Mouse (Mus musculus): ENCODE measurements at regions not wholly inside any gene's neighbourhood (a gene's known extent, or its start where the extent isn't known, plus 50 kb on each side); places are given as distances from the start of the nearest gene placed in this dataset.

GRCm38 (mm10) chr2:128337192-128337591 lies 211.4 kb downstream of the Bcl2l11 start:
- no peak overlapping the region for H3K9ac ChIP-seq (replicated peaks)
- H3K27ac ChIP-seq, result no peak overlapping the region
- no peak for DNase-seq (ENCODE audit: low read depth in 3 of 3, low spot score in 3 of 3)

GRCm38 (mm10) chr2:128337791-128338190 lies 212.0 kb downstream of the Bcl2l11 start:
- DNase-seq (ENCODE audit: low read depth in 3 of 3, low spot score in 3 of 3) (no peak), ATAC-seq (ENCODE audit: insufficient read depth) (no peak)
- Histone ChIP-seq H3K4me3 (ENCODE audit: insufficient read depth in 1 of 2, low read depth in 2 of 2, low read length in 2 of 2) (no peak overlapping the region), H3K9ac (replicated peaks) (no peak overlapping the region), H3K27ac (no peak overlapping the region), H3K4me2 (ENCODE audit: low read depth) (no peak overlapping the region), H3K9me3 (ENCODE audit: control insufficient read depth, low read length) (no peaks in the 10 kb centered on the region), H3K36me3 (replicated peaks; ENCODE audit: control insufficient read depth, insufficient read depth, low read depth) (no peaks in the 10 kb centered on the region), H3K27me3 (ENCODE audit: control insufficient read depth, insufficient read depth, low read length) (no peaks in the 10 kb centered on the region), H3K4me1 (replicated peaks; ENCODE audit: control insufficient read depth in 2 of 2, insufficient read depth in 2 of 2, low read length in 1 of 2) (peaks cover 0 to 20% of the 10 kb centered on the region in 2 experiments; a peak in 2 of 4 replicates)
- no peak for TF ChIP-seq CTCF (IDR thresholded peaks at IDR 0.05; ENCODE audit: low read depth)
- TF ChIP-seq EP300 (IDR thresholded peaks at IDR 0.05; ENCODE audit: low read depth), result no peak
- 66% methylated on average over 5 of the region's 5 CpGs for WGBS (ENCODE audit: insufficient replicate concordance)

More at GRCm38 (mm10) chr2:128337192-128337591, 211.4 kb downstream of the Bcl2l11 start:
- no peaks in the 10 kb centered on the region for H3K27me3 ChIP-seq (ENCODE audit: control insufficient read depth, insufficient read depth, low read length)
- H3K9me3 ChIP-seq (ENCODE audit: control insufficient read depth, low read length), result no peaks in the 10 kb centered on the region
- peaks cover 0 to 19% of the 10 kb centered on the region in 2 experiments; a peak in 2 of 4 replicates for H3K4me1 ChIP-seq (replicated peaks; ENCODE audit: control insufficient read depth in 2 of 2, insufficient read depth in 2 of 2, low read length in 1 of 2)
- no peak for TF ChIP-seq CTCF (IDR thresholded peaks at IDR 0.05; ENCODE audit: low read depth)
- no peak for TF ChIP-seq EP300 (IDR thresholded peaks at IDR 0.05; ENCODE audit: low read depth)
- H3K4me3 ChIP-seq (ENCODE audit: insufficient read depth in 1 of 2, low read depth in 2 of 2, low read length in 2 of 2), result no peak overlapping the region
- H3K36me3 ChIP-seq (replicated peaks; ENCODE audit: control insufficient read depth, insufficient read depth, low read depth), result no peaks in the 10 kb centered on the region
- H3K4me2 ChIP-seq (ENCODE audit: low read depth), result no peak overlapping the region
- ATAC-seq (ENCODE audit: insufficient read depth), result no peak

DNA sequence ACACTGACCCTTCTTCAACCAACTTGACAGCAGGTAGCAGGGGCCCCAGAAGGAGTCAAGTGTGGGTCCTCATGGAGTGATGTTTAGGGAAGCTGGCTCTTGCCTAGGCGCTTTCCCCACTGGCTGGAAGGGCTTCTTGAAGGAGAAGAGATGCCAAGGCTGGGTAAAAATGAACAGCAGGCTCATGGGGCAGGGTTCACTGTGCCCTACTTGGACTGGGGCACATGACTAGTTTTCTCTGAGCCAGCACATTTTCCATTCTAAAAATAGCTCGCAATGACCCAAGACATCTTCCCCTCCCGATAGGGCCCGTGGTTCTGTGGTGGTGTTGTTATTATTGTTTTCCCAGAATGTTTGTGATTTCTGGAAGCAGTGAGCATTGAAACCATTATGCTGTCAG lies 212.6 kb downstream of the Bcl2l11 start:
- H3K27ac ChIP-seq, result no peak overlapping the region
- no peak for TF ChIP-seq CTCF (IDR thresholded peaks at IDR 0.05; ENCODE audit: low read depth)
- TF ChIP-seq EP300 (IDR thresholded peaks at IDR 0.05; ENCODE audit: low read depth), result no peak
- no peak overlapping the region for H3K4me3 ChIP-seq (ENCODE audit: insufficient read depth in 1 of 2, low read depth in 2 of 2, low read length in 2 of 2)
- no peak for ATAC-seq (ENCODE audit: insufficient read depth)
- peaks cover 0 to 20% of the 10 kb centered on the region in 2 experiments; a peak in 2 of 4 replicates for H3K4me1 ChIP-seq (replicated peaks; ENCODE audit: control insufficient read depth in 2 of 2, insufficient read depth in 2 of 2, low read length in 1 of 2)
- no peak for DNase-seq (ENCODE audit: low read depth in 3 of 3, low spot score in 3 of 3)
- H3K9me3 ChIP-seq (ENCODE audit: control insufficient read depth, low read length), result no peaks in the 10 kb centered on the region
- no peaks in the 10 kb centered on the region for H3K36me3 ChIP-seq (replicated peaks; ENCODE audit: control insufficient read depth, insufficient read depth, low read depth)
- no peak overlapping the region for H3K9ac ChIP-seq (replicated peaks)
- H3K27me3 ChIP-seq (ENCODE audit: control insufficient read depth, insufficient read depth, low read length), result no peaks in the 10 kb centered on the region
- no peak overlapping the region for H3K4me2 ChIP-seq (ENCODE audit: low read depth)
- 19% methylated on average over 4 of the region's 4 CpGs for WGBS (ENCODE audit: insufficient replicate concordance)

DNA sequence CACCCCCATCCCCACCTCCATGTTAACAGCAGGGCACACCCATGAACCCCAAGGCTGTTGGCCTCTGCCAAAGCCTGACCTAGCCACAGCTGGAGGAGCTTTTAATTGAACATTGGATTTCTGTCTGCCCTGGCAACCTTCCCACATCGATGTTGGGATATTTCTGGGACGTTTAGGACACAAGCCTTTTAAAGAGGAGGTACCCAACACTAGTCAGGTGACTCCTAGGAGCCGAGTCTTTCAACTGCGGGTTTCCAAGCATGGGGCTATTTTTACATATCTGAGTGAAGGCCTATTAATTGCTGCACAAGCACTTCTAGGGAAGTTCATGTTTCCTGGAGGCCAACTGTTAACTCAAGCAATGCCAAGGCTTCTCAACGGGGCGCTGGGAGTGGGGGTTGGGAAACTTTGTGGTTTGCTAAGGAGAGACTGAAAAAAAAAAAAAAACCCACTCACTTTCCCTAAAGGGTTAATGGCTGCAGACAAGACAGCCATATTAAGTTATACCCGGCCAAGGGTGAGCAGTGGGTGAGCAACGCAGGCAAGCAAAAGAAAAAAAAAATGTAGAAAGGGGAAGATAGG lies 213.3 kb downstream of the Bcl2l11 start:
- DNase-seq (ENCODE audit: low read depth in 3 of 3, low spot score in 3 of 3), result no peak
- Histone ChIP-seq H3K4me3 (ENCODE audit: insufficient read depth in 1 of 2, low read depth in 2 of 2, low read length in 2 of 2) (no peak overlapping the region), H3K9me3 (ENCODE audit: control insufficient read depth, low read length) (no peaks in the 10 kb centered on the region), H3K9ac (replicated peaks) (no peak overlapping the region), H3K27me3 (ENCODE audit: control insufficient read depth, insufficient read depth, low read length) (no peaks in the 10 kb centered on the region), H3K27ac (no peak overlapping the region), H3K4me2 (ENCODE audit: low read depth) (no peak overlapping the region), H3K36me3 (replicated peaks; ENCODE audit: control insufficient read depth, insufficient read depth, low read depth) (no peaks in the 10 kb centered on the region), H3K4me1 (replicated peaks; ENCODE audit: control insufficient read depth in 2 of 2, insufficient read depth in 2 of 2, low read length in 1 of 2) (peaks cover 0 to 20% of the 10 kb centered on the region in 2 experiments; a peak in 2 of 4 replicates)
- 5% methylated on average over 8 of the region's 8 CpGs for WGBS (ENCODE audit: insufficient replicate concordance)
- ATAC-seq (ENCODE audit: insufficient read depth), result 0 out of 2 replicates have a peak, but pooled peaks have one; percentile 13
- no peak for TF ChIP-seq CTCF (IDR thresholded peaks at IDR 0.05; ENCODE audit: low read depth)
- TF ChIP-seq EP300 (IDR thresholded peaks at IDR 0.05; ENCODE audit: low read depth), result no peak

DNA sequence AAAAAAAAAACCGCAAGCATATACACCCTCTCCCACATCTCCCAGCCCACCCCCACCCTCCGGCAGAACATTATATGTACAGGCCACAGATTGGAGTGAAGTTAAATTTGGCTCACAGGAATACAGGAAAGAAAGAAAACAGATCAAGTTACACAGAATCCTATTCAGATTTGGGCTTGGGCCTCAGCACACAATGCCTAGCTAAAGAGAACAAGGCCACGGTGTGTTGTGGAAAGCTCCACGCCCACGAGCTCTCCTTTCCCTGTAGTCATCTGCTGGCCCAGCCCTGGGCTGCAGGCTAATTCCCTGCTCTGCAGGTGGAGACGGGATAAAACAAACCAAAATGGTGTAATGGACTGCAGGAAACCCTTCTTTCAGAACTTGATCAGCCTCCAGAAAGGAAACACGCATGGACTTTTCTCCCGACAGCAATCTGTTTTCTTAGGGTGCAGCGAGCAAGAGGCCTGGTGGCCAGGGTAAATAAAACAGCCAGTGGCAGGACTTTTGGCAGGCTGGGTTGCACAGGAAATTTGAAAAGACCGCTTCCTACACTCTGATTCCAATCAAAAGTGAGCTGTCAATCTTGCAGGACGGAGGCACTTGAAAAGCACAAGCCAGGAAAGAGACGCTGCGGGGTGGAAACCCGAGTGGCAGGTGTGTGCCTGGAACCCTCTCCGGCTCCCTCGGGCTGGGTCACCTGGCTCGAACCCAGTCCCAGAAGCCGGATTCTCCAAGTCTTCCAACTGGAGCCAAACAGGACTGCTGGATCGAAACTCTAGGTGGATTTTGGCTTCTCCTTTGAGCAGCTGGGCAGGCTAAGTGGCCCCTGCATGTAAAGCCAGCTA lies 214.0 kb downstream of the Bcl2l11 start:
- H3K9me3 ChIP-seq (ENCODE audit: control insufficient read depth, low read length), result no peaks in the 10 kb centered on the region
- no peak for DNase-seq (ENCODE audit: low read depth in 3 of 3, low spot score in 3 of 3)
- WGBS (ENCODE audit: insufficient replicate concordance), result 14% methylated on average over 19 of the region's 19 CpGs
- no peak overlapping the region for H3K4me2 ChIP-seq (ENCODE audit: low read depth)
- no peak for ATAC-seq (ENCODE audit: insufficient read depth)
- peaks cover 0 to 20% of the 10 kb centered on the region in 2 experiments; a peak in 2 of 4 replicates for H3K4me1 ChIP-seq (replicated peaks; ENCODE audit: control insufficient read depth in 2 of 2, insufficient read depth in 2 of 2, low read length in 1 of 2)
- no peak overlapping the region for H3K27ac ChIP-seq
- TF ChIP-seq CTCF (IDR thresholded peaks at IDR 0.05; ENCODE audit: low read depth), result no peak
- no peak for TF ChIP-seq EP300 (IDR thresholded peaks at IDR 0.05; ENCODE audit: low read depth)
- H3K4me3 ChIP-seq (ENCODE audit: insufficient read depth in 1 of 2, low read depth in 2 of 2, low read length in 2 of 2), result no peak overlapping the region
- H3K36me3 ChIP-seq (replicated peaks; ENCODE audit: control insufficient read depth, insufficient read depth, low read depth), result no peaks in the 10 kb centered on the region
- no peak overlapping the region for H3K9ac ChIP-seq (replicated peaks)
- H3K27me3 ChIP-seq (ENCODE audit: control insufficient read depth, insufficient read depth, low read length), result no peaks in the 10 kb centered on the region

All from liver, embryonic 14.5 days (tissue).